Comparison of ENCODE assay signal across 9 mouse cellular contexts in the genomic region with DNA sequence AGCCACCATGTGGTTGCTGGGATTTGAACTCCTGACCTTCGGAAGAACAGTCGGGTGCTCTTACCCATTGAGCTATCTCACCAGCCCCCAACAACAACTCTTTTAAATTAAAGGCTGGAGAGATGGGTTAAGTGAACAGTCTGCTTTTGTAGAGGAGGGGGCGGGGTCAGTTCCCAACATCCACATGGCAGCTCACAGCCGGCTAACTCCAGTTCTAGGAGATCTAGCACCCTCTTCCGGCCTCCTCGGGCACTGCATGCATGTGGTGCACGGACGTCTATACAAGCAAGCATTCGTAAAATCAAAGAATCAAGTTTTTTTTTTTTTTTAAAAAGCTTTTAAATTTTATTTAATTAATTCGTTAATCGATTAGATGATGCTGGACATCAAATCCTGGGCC. TPM values are rescaled to one million over a fixed set of nuclear protein-coding genes. Genes with fewer than 3 reads are reported as not detected.
A peak's percentile ranks its signal among the peaks of the same experiment; 100 is the strongest.
DNase-seq lines count a peak whose midpoint lies in the region; ATAC-seq and TF ChIP-seq lines count a peak whose summit lies in the region.
"Had no signal": no experiment of that assay in that cellular context is flagged by ENCODE, and none has a peak within 500 bp of the region (broad histone marks: within the 10 kb centered on the region; RNA-seq: fewer than 3 reads in every experiment).

No protein-coding gene starts in this region.

- no peak overlapping the region for H3K4me2 ChIP-seq in forebrain, embryonic 14.5 days (ENCODE audit: low read length)
- H3K4me2 ChIP-seq in forebrain, embryonic 13.5 days: no peak overlapping the region
- H3K4me2 ChIP-seq in midbrain, postnatal 0 days (ENCODE audit: low read depth, low read length, poor library complexity, severe bottlenecking): no peak overlapping the region
- H3K4me2 ChIP-seq: midbrain, embryonic 12.5 days had no signal

- 29% methylated on average over 11 of the region's 11 CpGs for WGBS in forebrain, embryonic 14.5 days
- 25% methylated on average over 11 of the region's 11 CpGs for WGBS in forebrain, embryonic 13.5 days
- WGBS in midbrain, postnatal 0 days: 26% methylated on average over 11 of the region's 11 CpGs

- TF ChIP-seq CTCF in MEL (IDR thresholded peaks at IDR 0.05 in 2 of 3, conservative IDR thresholded peaks at IDR 0.05 in 1 of 3; ENCODE audit: control insufficient read depth in 1 of 3, insufficient read depth in 1 of 3, low read depth in 2 of 3, low read length in 3 of 3, poor library complexity in 1 of 3, severe bottlenecking in 1 of 3): peak; percentile 68 to 95 (median 91)
- TF ChIP-seq CTCF in midbrain, postnatal 0 days (IDR thresholded peaks at IDR 0.05): peak; percentile 67
- TF ChIP-seq CTCF in testis, adult 2 months (IDR thresholded peaks at IDR 0.05; ENCODE audit: control insufficient read depth, insufficient read depth, insufficient replicate concordance, low read depth, low read length): peak; percentile 71; the same call in 1 of the 2 replicates

- ATAC-seq in forebrain, embryonic 14.5 days: no peak
- ATAC-seq in forebrain, embryonic 13.5 days: no peak
- no peak for ATAC-seq in midbrain, postnatal 0 days (ENCODE audit: low FRiP score)

- peaks cover 10% of the 10 kb centered on the region for H3K79me2 ChIP-seq in MEL (ENCODE audit: control insufficient read depth, insufficient read depth, low read length, poor library complexity)

- H3K4me1 ChIP-seq in forebrain, embryonic 14.5 days (ENCODE audit: control insufficient read depth, insufficient read depth, low read length): no peaks in the 10 kb centered on the region; the same call in 1 of the 2 replicates
- H3K4me1 ChIP-seq in forebrain, embryonic 13.5 days: peaks cover 15% of the 10 kb centered on the region
- peaks cover under 1 to 11% of the 10 kb centered on the region in 2 experiments; a peak in 3 of 4 replicates for H3K4me1 ChIP-seq in MEL (ENCODE audit: control insufficient read depth in 1 of 2, insufficient read depth in 2 of 2, low read length in 2 of 2)
- no peaks in the 10 kb centered on the region for H3K4me1 ChIP-seq in midbrain, postnatal 0 days (ENCODE audit: insufficient read depth, low read length)
- peaks cover 10% of the 10 kb centered on the region for H3K4me1 ChIP-seq in testis, adult 2 months (ENCODE audit: control insufficient read depth, insufficient read depth, low read length)

- H3K9ac ChIP-seq in forebrain, embryonic 14.5 days (ENCODE audit: low read length): no peak overlapping the region
- H3K9ac ChIP-seq in forebrain, embryonic 13.5 days: no peak overlapping the region
- H3K9ac ChIP-seq in MEL (ENCODE audit: control insufficient read depth, low read depth, low read length, poor library complexity, severe bottlenecking): no peak overlapping the region
- no peak overlapping the region for H3K9ac ChIP-seq in midbrain, postnatal 0 days (replicated peaks; ENCODE audit: low read length, poor library complexity, severe bottlenecking)
- H3K9ac ChIP-seq: midbrain, embryonic 12.5 days had no signal

- peaks cover 38% of the 10 kb centered on the region for H3K27me3 ChIP-seq in forebrain, embryonic 14.5 days (replicated peaks; ENCODE audit: control insufficient read depth, insufficient read depth, low read length)
- H3K27me3 ChIP-seq in forebrain, embryonic 13.5 days: peaks cover 52% of the 10 kb centered on the region
- H3K27me3 ChIP-seq in MEL (ENCODE audit: control insufficient read depth in 1 of 2, insufficient read depth in 2 of 2, low read length in 2 of 2): no peaks in the 10 kb centered on the region
- H3K27me3 ChIP-seq in midbrain, postnatal 0 days (ENCODE audit: insufficient read depth, low read length): peaks cover 35% of the 10 kb centered on the region
- H3K27me3 ChIP-seq in testis, adult 2 months (ENCODE audit: control insufficient read depth, insufficient read depth, low read length): no peaks in the 10 kb centered on the region

- H3K9me3 ChIP-seq in forebrain, embryonic 14.5 days (replicated peaks; ENCODE audit: control insufficient read depth, low read length): no peaks in the 10 kb centered on the region
- H3K9me3 ChIP-seq in forebrain, embryonic 13.5 days (replicated peaks): no peaks in the 10 kb centered on the region
- H3K9me3 ChIP-seq in MEL (replicated peaks; ENCODE audit: insufficient read depth, low read length): no peaks in the 10 kb centered on the region
- no peaks in the 10 kb centered on the region for H3K9me3 ChIP-seq in midbrain, postnatal 0 days (ENCODE audit: low read length)
- H3K9me3 ChIP-seq: midbrain, embryonic 12.5 days had no signal

- TF ChIP-seq RAD21 in MEL (IDR thresholded peaks at IDR 0.05; ENCODE audit: low read depth, low read length): peak; percentile 98

- H3K4me3 ChIP-seq in forebrain, embryonic 14.5 days (ENCODE audit: low read depth, low read length): no peak overlapping the region
- H3K4me3 ChIP-seq in forebrain, embryonic 13.5 days: no peak overlapping the region
- H3K4me3 ChIP-seq in MEL (ENCODE audit: control insufficient read depth in 1 of 2, insufficient read depth in 1 of 2, low read depth in 2 of 2, low read length in 2 of 2): no peak overlapping the region
- no peak overlapping the region for H3K4me3 ChIP-seq in midbrain, postnatal 0 days (ENCODE audit: low read depth, low read length)
- no peak overlapping the region for H3K4me3 ChIP-seq in testis, adult 2 months (ENCODE audit: control insufficient read depth, low read depth, low read length)
- H3K4me3 ChIP-seq: midbrain, embryonic 12.5 days had no signal

- no peak for TF ChIP-seq POLR2A in MEL (IDR thresholded peaks at IDR 0.05; ENCODE audit: control insufficient read depth in 1 of 2, insufficient read depth in 1 of 2, low read depth in 1 of 2, low read length in 2 of 2, poor library complexity in 1 of 2)
- TF ChIP-seq POLR2A in testis, adult 2 months (IDR thresholded peaks at IDR 0.05; ENCODE audit: control insufficient read depth, low read depth, low read length): no peak

- H3K36me3 ChIP-seq in forebrain, embryonic 14.5 days (ENCODE audit: control insufficient read depth, insufficient read depth, low read length): no peaks in the 10 kb centered on the region
- 0 out of 2 replicates have a peak, but pooled peaks cover 4% of the 10 kb centered on the region for H3K36me3 ChIP-seq in forebrain, embryonic 13.5 days (ENCODE audit: poor library complexity, severe bottlenecking)
- H3K36me3 ChIP-seq in MEL (ENCODE audit: control insufficient read depth in 1 of 2, insufficient read depth in 2 of 2, low read length in 2 of 2): peaks cover 0 to 3% of the 10 kb centered on the region in 2 experiments; a peak in 2 of 4 replicates
- H3K36me3 ChIP-seq in midbrain, postnatal 0 days (ENCODE audit: insufficient read depth, low read length): no peaks in the 10 kb centered on the region; the same call in 1 of the 2 replicates
- H3K36me3 ChIP-seq in testis, adult 2 months (ENCODE audit: control insufficient read depth, insufficient read depth, low read length): no peaks in the 10 kb centered on the region
- H3K36me3 ChIP-seq: midbrain, embryonic 12.5 days had no signal

- TF ChIP-seq EP300 in MEL (IDR thresholded peaks at IDR 0.05; ENCODE audit: low read depth in 1 of 2, low read length in 2 of 2): no peak

- peak; percentile 66 for DNase-seq in forebrain, embryonic 14.5 days (ENCODE audit: low spot score)
- DNase-seq in MEL (ENCODE audit: low read depth, low spot score): peak; percentile 94
- DNase-seq in cerebellum, adult 9-10 months: peak; percentile 27
- peak; percentile 46 for DNase-seq in gastrocnemius, postnatal 25 days
- DNase-seq in layer of hippocampus, postnatal 25 days (ENCODE audit: extremely low spot score in 1 of 2, low spot score in 1 of 2): peak; percentile 59 to 81
- peak; percentile 69 for DNase-seq in midbrain, postnatal 0 days (ENCODE audit: low spot score)

- no peak overlapping the region for H3K27ac ChIP-seq in forebrain, embryonic 14.5 days (ENCODE audit: low read depth, low read length)
- no peak overlapping the region for H3K27ac ChIP-seq in forebrain, embryonic 13.5 days
- no peak overlapping the region for H3K27ac ChIP-seq in MEL (ENCODE audit: control insufficient read depth, low read depth, low read length)
- H3K27ac ChIP-seq in midbrain, postnatal 0 days (ENCODE audit: low read depth, low read length): no peak overlapping the region
- H3K27ac ChIP-seq in testis, adult 2 months (ENCODE audit: control insufficient read depth, insufficient read depth, low read depth, low read length): no peak overlapping the region
- H3K27ac ChIP-seq: midbrain, embryonic 12.5 days had no signal

RNA-seq across cellular contexts. Expression of a gene that starts 2.9 kb away (rescaled TPM):
- 0.32 TPM in 1 of 2 replicates, not detected in the other for polyA plus RNA-seq in forebrain, embryonic 14.5 days (2014; fragmentation: Nextera tagmentation; extraction: Ambion mirVana)
- polyA plus RNA-seq in forebrain, embryonic 13.5 days (2015; fragmentation: Nextera tagmentation; extraction: Ambion mirVana): 0.55 TPM in 1 of 2 replicates, not detected in the other
- total RNA-seq in MEL (2012; rRNA removed): 152 and 160 TPM in 2 replicates
- polyA plus RNA-seq in MEL (2012; ENCODE audit: insufficient read depth in 1 of 2, insufficient read length in 2 of 2, low read depth in 1 of 2, low replicate concordance in 2 of 2, missing spikeins in 1 of 2): 100 to 1,000 TPM in 1 of 2 experiments, not detected in 1; 253 TPM
- total RNA-seq in gastrocnemius, postnatal 25 days (2021): not detected
- total RNA-seq in layer of hippocampus, postnatal 25 days (2021): not detected
- 10.0 TPM in 1 of 2 replicates, not detected in the other for total RNA-seq in midbrain, postnatal 0 days (2014; rRNA removed)
- 0.51 TPM in 1 of 2 replicates, not detected in the other for polyA plus RNA-seq in midbrain, postnatal 0 days (2015; fragmentation: Nextera tagmentation; extraction: Ambion mirVana)
- polyA plus RNA-seq in testis, adult 2 months (2012; rRNA removed): 0.35 and 0.40 TPM in 2 replicates

RNA-seq across cellular contexts. Expression of a gene that starts 32.3 kb away (rescaled TPM):
- polyA plus RNA-seq in forebrain, embryonic 14.5 days (2014; fragmentation: Nextera tagmentation; extraction: Ambion mirVana): 0.52 and 0.66 TPM in 2 replicates
- polyA plus RNA-seq in forebrain, embryonic 13.5 days (2015; fragmentation: Nextera tagmentation; extraction: Ambion mirVana): 0.15 and 0.45 TPM in 2 replicates
- 5.2 and 5.8 TPM in 2 replicates for total RNA-seq in MEL (2012; rRNA removed)
- polyA plus RNA-seq in MEL (2012; ENCODE audit: insufficient read depth in 1 of 2, insufficient read length in 2 of 2, low read depth in 1 of 2, low replicate concordance in 2 of 2, missing spikeins in 1 of 2): 10 to 100 TPM in 1 of 2 experiments, not detected in 1; 19.8 TPM
- total RNA-seq in gastrocnemius, postnatal 25 days (2021): under 1 TPM in 1 of 2 experiments, not detected in 1; 0.29 TPM
- under 1 TPM in 1 of 2 experiments, not detected in 1; 0.20 TPM for total RNA-seq in layer of hippocampus, postnatal 25 days (2021)
- 0.33 and 0.47 TPM in 2 replicates for total RNA-seq in midbrain, postnatal 0 days (2014; rRNA removed)
- polyA plus RNA-seq in midbrain, postnatal 0 days (2015; fragmentation: Nextera tagmentation; extraction: Ambion mirVana): 0.71 and 0.86 TPM in 2 replicates
- polyA plus RNA-seq in testis, adult 2 months (2012; rRNA removed): 38.0 and 41.9 TPM in 2 replicates

RNA-seq across cellular contexts. Expression of a gene that starts 43.1 kb away (rescaled TPM):
- polyA plus RNA-seq in forebrain, embryonic 14.5 days (2014; fragmentation: Nextera tagmentation; extraction: Ambion mirVana): 179 and 180 TPM in 2 replicates
- 346 and 367 TPM in 2 replicates for polyA plus RNA-seq in forebrain, embryonic 13.5 days (2015; fragmentation: Nextera tagmentation; extraction: Ambion mirVana)
- 136 and 165 TPM in 2 replicates for total RNA-seq in MEL (2012; rRNA removed)
- 100 to 1,000 TPM in 1 of 2 experiments, not detected in 1; 186 TPM for polyA plus RNA-seq in MEL (2012; ENCODE audit: insufficient read depth in 1 of 2, insufficient read length in 2 of 2, low read depth in 1 of 2, low replicate concordance in 2 of 2, missing spikeins in 1 of 2)
- total RNA-seq in gastrocnemius, postnatal 25 days (2021): 100 to 1,000 TPM; 167 to 174 TPM
- 100 to 1,000 TPM; 114 to 125 TPM for total RNA-seq in layer of hippocampus, postnatal 25 days (2021)
- total RNA-seq in midbrain, postnatal 0 days (2014; rRNA removed): 138 and 173 TPM in 2 replicates
- 258 and 263 TPM in 2 replicates for polyA plus RNA-seq in midbrain, postnatal 0 days (2015; fragmentation: Nextera tagmentation; extraction: Ambion mirVana)
- 57.5 and 60.3 TPM in 2 replicates for polyA plus RNA-seq in testis, adult 2 months (2012; rRNA removed)

RNA-seq across cellular contexts. Expression of a gene that starts 45.0 kb away (rescaled TPM):
- polyA plus RNA-seq in forebrain, embryonic 14.5 days (2014; fragmentation: Nextera tagmentation; extraction: Ambion mirVana): 229 and 231 TPM in 2 replicates
- 140 and 149 TPM in 2 replicates for polyA plus RNA-seq in forebrain, embryonic 13.5 days (2015; fragmentation: Nextera tagmentation; extraction: Ambion mirVana)
- 9.5 and 10.0 TPM in 2 replicates for total RNA-seq in MEL (2012; rRNA removed)
- polyA plus RNA-seq in MEL (2012; ENCODE audit: insufficient read depth in 1 of 2, insufficient read length in 2 of 2, low read depth in 1 of 2, low replicate concordance in 2 of 2, missing spikeins in 1 of 2): 10 to 100 TPM in 1 of 2 experiments, not detected in 1; 11.9 TPM
- total RNA-seq in gastrocnemius, postnatal 25 days (2021): 100 to 1,000 TPM in 1 of 2 experiments, 10 to 100 TPM in 1; 95.8 to 152 TPM
- 1 to 10 TPM; 6.8 to 8.7 TPM for total RNA-seq in layer of hippocampus, postnatal 25 days (2021)
- total RNA-seq in midbrain, postnatal 0 days (2014; rRNA removed): 107 and 131 TPM in 2 replicates
- polyA plus RNA-seq in midbrain, postnatal 0 days (2015; fragmentation: Nextera tagmentation; extraction: Ambion mirVana): 111 and 115 TPM in 2 replicates
- polyA plus RNA-seq in testis, adult 2 months (2012; rRNA removed): 41.7 and 45.9 TPM in 2 replicates

Comparison
In these comparisons a context has a peak if more than half of its experiments do, and no peak if none do; other contexts are left out.
1. DNase-seq: peak in every context shown above with its lines; median percentile 94 in MEL; 70 in layer of hippocampus, postnatal 25 days; 69 in midbrain, postnatal 0 days; 66 in forebrain, embryonic 14.5 days; 46 in gastrocnemius, postnatal 25 days; 27 in cerebellum, adult 9-10 months.
2. RNA of a gene that starts 32.3 kb away (polyA plus RNA-seq): 19.8 TPM in MEL and 38.0 to 41.9 TPM in testis, adult 2 months; 0.71 to 0.86 TPM in midbrain, postnatal 0 days, 0.52 to 0.66 TPM in forebrain, embryonic 14.5 days and 0.15 to 0.45 TPM in forebrain, embryonic 13.5 days; every median in the first group is over 10 times any median in the second.
3. Peak in every context shown above with its lines, with median percentiles within 50 percentile points of each other: CTCF ChIP-seq.